Mouse (Mus musculus): ENCODE data around the gene Kpna2. TPM values are rescaled to one million over a fixed set of nuclear protein-coding genes. Genes with fewer than 3 reads are reported as not detected.
A peak's percentile ranks its signal among the peaks of the same experiment; 100 is the strongest.
"Not testable (repeated sequence)": the region's sequence is repeated elsewhere in the genome, so short reads cannot be mapped to it uniquely, and the experiment has no call there.

Kpna2 gene
- polyA plus RNA-seq, 1 experiment = 1.5 TPM

- peaks cover 46% of the 10 kb centered on the region for H3K4me1 ChIP-seq (ENCODE audit: control insufficient read depth)
- H3K4me3 ChIP-seq (replicated peaks) = peak overlapping the region; percentile 79
- peaks cover 60% of the 10 kb centered on the region for H3K36me3 ChIP-seq (ENCODE audit: control insufficient read depth)
- TF ChIP-seq GATA1 (IDR thresholded peaks at IDR 0.05; ENCODE audit: low read length) = no peak
- TF ChIP-seq TAL1 (IDR thresholded peaks at IDR 0.05; ENCODE audit: low read length) = no peak
- H3K27me3 ChIP-seq (ENCODE audit: control insufficient read depth) = no peaks in the 10 kb centered on the region
- H3K9me3 ChIP-seq (ENCODE audit: control insufficient read depth, low read length) = no peaks in the 10 kb centered on the region; the same call in 1 of the 2 replicates
Measured at GRCm38 (mm10) chr11:106997976-106998375, 1.4 kb downstream of the Kpna2 start.

DNA sequence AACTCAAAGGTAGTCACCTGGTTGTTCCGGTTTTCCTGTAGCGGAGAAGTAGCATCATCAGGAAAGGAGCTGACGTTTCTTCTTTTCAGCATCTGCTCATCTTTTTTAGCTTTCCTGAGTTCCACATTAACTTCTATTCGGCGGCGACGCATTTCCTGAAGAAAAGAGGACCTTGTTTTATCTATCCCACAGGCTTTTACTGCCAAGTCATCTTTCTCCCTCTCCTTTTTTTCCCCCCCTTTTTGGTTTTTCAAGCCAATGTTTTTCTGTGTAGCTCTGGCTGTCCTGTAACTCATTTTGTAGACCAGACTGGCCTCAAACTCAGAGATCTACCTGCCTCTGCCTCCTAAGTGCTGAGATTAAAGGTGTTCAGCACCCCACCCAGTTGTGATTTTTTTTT, 2.8 kb downstream of the Kpna2 start:
- not testable (repeated sequence) for H3K27me3 ChIP-seq (ENCODE audit: control insufficient read depth); H3K9me3 ChIP-seq (ENCODE audit: control insufficient read depth, low read length)
- Histone ChIP-seq H3K36me3 (ENCODE audit: control insufficient read depth) (peaks cover 75% of the 10 kb centered on the region), H3K4me3 (replicated peaks) (peak overlapping the region; percentile 79), H3K4me1 (ENCODE audit: control insufficient read depth) (peaks cover 49% of the 10 kb centered on the region)

- TF ChIP-seq GATA1 (IDR thresholded peaks at IDR 0.05; ENCODE audit: low read length) = no peak
- TF ChIP-seq TAL1 (IDR thresholded peaks at IDR 0.05; ENCODE audit: low read length) = no peak
- no peaks in the 10 kb centered on the region; the same call in 1 of the 2 replicates for H3K9me3 ChIP-seq (ENCODE audit: control insufficient read depth, low read length)
- no peaks in the 10 kb centered on the region for H3K27me3 ChIP-seq (ENCODE audit: control insufficient read depth)
- peaks cover 45% of the 10 kb centered on the region for H3K4me1 ChIP-seq (ENCODE audit: control insufficient read depth)
- H3K36me3 ChIP-seq (ENCODE audit: control insufficient read depth) = peaks cover 96% of the 10 kb centered on the region
- peak overlapping the region; percentile 25 for H3K4me3 ChIP-seq (replicated peaks)
Measured at GRCm38 (mm10) chr11:106994246-106995085, 4.9 kb downstream of the Kpna2 start.

DNA sequence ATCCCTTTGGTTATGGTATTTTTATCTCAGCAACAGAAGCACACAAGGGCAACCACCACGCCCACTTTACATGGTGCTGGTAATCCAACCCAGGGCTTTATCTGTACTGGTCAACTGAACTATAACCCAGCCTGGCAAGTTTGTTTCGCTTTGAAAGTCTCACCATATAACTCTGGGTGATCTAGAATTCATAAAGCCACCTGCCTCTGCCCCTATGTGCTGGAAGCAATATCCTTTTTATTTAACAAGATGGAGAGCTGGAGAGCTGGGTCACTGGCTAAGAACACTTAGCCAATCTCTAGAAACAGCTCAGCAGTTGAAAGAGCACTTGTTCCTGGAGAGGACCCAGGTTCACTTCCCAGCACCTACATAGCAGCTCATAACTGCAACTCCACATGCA, 12.0 kb downstream of the Kpna2 start:
- no peak for TF ChIP-seq GATA1 (IDR thresholded peaks at IDR 0.05; ENCODE audit: low read length)
- no peak for TF ChIP-seq TAL1 (IDR thresholded peaks at IDR 0.05; ENCODE audit: low read length)
- H3K36me3 ChIP-seq (ENCODE audit: control insufficient read depth) = peaks cover 91% of the 10 kb centered on the region
- peaks cover 7% of the 10 kb centered on the region; the same call in 1 of the 2 replicates for H3K4me1 ChIP-seq (ENCODE audit: control insufficient read depth)
- H3K27me3 ChIP-seq (ENCODE audit: control insufficient read depth) = no peaks in the 10 kb centered on the region
- H3K4me3 ChIP-seq (replicated peaks) = no peak overlapping the region
- H3K9me3 ChIP-seq (ENCODE audit: control insufficient read depth, low read length) = no peaks in the 10 kb centered on the region

- not testable (repeated sequence) for H3K9me3 ChIP-seq (ENCODE audit: control insufficient read depth, low read length); H3K4me1 ChIP-seq (ENCODE audit: control insufficient read depth); H3K27me3 ChIP-seq (ENCODE audit: control insufficient read depth); H3K4me3 ChIP-seq (replicated peaks)
- peaks cover 81% of the 10 kb centered on the region for H3K36me3 ChIP-seq (ENCODE audit: control insufficient read depth)
Measured at GRCm38 (mm10) chr11:106985979-106986604, 13.2 kb downstream of the Kpna2 start.

DNA sequence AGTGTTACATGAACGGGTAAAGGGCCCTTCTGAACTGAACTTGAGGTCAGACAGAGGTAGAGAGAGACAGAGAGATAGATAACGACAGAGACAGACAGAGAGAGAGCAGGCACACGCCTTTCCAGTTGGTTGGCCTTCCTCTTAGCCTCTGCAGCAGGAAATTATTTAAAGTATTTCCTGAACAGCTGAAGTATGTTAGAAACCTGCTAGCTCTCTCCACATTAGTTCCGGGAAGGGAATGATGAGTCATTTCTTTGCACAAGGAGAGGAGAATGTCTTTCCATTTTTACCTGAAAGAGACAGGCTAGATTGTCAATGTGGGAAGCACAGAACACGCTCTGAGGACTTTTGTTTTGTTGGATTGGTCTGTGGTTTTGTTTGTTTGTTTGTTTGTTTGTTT, 17.0 kb downstream of the Kpna2 start:
- Histone ChIP-seq H3K4me3 (replicated peaks) (no peak overlapping the region), H3K4me1 (ENCODE audit: control insufficient read depth) (no peaks in the 10 kb centered on the region; the same call in 1 of the 2 replicates), H3K9me3 (ENCODE audit: control insufficient read depth, low read length) (no peaks in the 10 kb centered on the region), H3K36me3 (ENCODE audit: control insufficient read depth) (peaks cover 45% of the 10 kb centered on the region), H3K27me3 (ENCODE audit: control insufficient read depth) (no peaks in the 10 kb centered on the region)
- TF ChIP-seq GATA1 (IDR thresholded peaks at IDR 0.05; ENCODE audit: low read length) = no peak
- no peak for TF ChIP-seq TAL1 (IDR thresholded peaks at IDR 0.05; ENCODE audit: low read length)

DNA sequence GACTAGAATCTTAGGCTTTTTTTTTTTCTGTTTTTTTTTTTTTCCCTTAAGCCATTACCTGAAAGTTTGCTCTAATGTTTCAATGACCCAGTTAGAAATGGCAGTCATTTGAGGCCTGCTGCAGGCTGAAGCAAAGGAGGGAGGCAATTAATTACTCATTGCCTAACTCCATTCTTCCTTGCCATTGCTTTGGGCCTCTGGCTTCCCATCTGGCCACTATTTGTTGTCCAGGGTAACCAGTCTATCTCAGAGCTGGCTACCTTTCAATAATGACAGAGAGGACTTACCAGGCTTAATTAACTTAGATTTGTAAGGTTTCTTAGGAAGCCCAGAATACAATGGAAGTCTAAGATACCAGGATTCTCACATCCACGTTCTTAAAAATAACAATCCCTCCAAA, 17.6 kb downstream of the Kpna2 start:
- H3K4me1 ChIP-seq (ENCODE audit: control insufficient read depth) = no peaks in the 10 kb centered on the region; the same call in 1 of the 2 replicates
- H3K9me3 ChIP-seq (ENCODE audit: control insufficient read depth, low read length) = no peaks in the 10 kb centered on the region

DNA sequence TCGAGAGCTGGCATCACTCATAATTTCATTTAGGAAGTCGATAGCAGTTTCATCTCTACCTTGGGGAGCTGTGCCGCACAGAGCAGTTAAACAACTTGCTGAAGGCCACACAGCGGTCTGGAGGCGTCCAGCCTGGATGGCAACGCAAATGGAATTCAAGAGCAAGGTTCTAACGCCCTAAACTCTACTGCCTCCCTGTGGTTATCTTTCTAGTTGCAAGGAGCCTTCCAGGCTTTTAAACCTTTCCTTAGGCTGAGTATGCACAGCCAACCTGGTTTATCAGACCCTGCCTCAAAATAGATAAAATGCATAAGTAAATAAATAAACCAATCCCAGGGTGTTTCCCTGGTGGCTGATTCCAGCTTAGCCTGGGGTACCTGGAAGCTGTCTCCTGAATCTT, 18.9 kb downstream of the Kpna2 start:
- Histone ChIP-seq H3K27me3 (ENCODE audit: control insufficient read depth) (no peaks in the 10 kb centered on the region), H3K36me3 (ENCODE audit: control insufficient read depth) (peaks cover 27% of the 10 kb centered on the region), H3K4me1 (ENCODE audit: control insufficient read depth) (no peaks in the 10 kb centered on the region; the same call in 1 of the 2 replicates), H3K9me3 (ENCODE audit: control insufficient read depth, low read length) (no peaks in the 10 kb centered on the region), H3K4me3 (replicated peaks) (no peak overlapping the region)
- TF ChIP-seq TAL1 (IDR thresholded peaks at IDR 0.05; ENCODE audit: low read length) (no peak), GATA1 (IDR thresholded peaks at IDR 0.05; ENCODE audit: low read length) (no peak)

More for the DNA sequence above, 17.6 kb downstream of the Kpna2 start:
- H3K27me3 ChIP-seq (ENCODE audit: control insufficient read depth) = no peaks in the 10 kb centered on the region
- H3K4me3 ChIP-seq (replicated peaks) = no peak overlapping the region
- TF ChIP-seq TAL1 (IDR thresholded peaks at IDR 0.05; ENCODE audit: low read length) (no peak), GATA1 (IDR thresholded peaks at IDR 0.05; ENCODE audit: low read length) (no peak)
- H3K36me3 ChIP-seq (ENCODE audit: control insufficient read depth) = peaks cover 39% of the 10 kb centered on the region

DNA sequence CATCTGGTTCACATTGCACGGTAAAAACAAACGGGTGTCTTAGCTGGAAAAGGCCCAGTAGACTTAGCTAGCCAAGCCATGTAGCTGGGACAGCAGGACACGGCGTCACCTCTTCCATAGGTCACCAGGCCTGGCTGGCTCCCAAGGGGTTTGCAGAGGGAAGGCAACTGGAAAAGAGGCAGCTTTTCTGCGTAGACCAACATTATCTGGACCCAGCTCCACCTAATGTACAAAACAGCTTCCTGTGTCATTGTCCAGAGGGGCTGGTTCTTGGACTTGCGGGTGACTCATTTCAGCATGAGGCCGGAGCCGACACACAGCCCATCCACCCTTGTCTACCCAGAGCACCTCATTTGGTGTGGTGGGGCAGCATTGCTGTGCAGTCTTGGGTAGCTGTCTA, 23.1 kb downstream of the Kpna2 start:
- Histone ChIP-seq H3K27me3 (ENCODE audit: control insufficient read depth) (no peaks in the 10 kb centered on the region), H3K4me1 (ENCODE audit: control insufficient read depth) (no peaks in the 10 kb centered on the region; the same call in 1 of the 2 replicates), H3K9me3 (ENCODE audit: control insufficient read depth, low read length) (no peaks in the 10 kb centered on the region), H3K36me3 (ENCODE audit: control insufficient read depth) (no peaks in the 10 kb centered on the region; the same call in 1 of the 2 replicates), H3K4me3 (replicated peaks) (no peak overlapping the region)
- no peak for TF ChIP-seq GATA1 (IDR thresholded peaks at IDR 0.05; ENCODE audit: low read length)
- TF ChIP-seq TAL1 (IDR thresholded peaks at IDR 0.05; ENCODE audit: low read length) = no peak
